Mouse (Mus musculus) heart, adult 9 months (tissue): ENCODE data around the gene Myh9.

Source experiments
- DNase-seq, 2 experiments: peaks; one replicate each; pipeline ENCODE4 v3.0.0; 2022; ENCODE audit warnings: low spot score in 2 of 2

The Myh9 gene

GRCm38 (mm10) chr15:77843046-77843445, 1.1 kb upstream of the Myh9 start:
- no peak for DNase-seq

DNA sequence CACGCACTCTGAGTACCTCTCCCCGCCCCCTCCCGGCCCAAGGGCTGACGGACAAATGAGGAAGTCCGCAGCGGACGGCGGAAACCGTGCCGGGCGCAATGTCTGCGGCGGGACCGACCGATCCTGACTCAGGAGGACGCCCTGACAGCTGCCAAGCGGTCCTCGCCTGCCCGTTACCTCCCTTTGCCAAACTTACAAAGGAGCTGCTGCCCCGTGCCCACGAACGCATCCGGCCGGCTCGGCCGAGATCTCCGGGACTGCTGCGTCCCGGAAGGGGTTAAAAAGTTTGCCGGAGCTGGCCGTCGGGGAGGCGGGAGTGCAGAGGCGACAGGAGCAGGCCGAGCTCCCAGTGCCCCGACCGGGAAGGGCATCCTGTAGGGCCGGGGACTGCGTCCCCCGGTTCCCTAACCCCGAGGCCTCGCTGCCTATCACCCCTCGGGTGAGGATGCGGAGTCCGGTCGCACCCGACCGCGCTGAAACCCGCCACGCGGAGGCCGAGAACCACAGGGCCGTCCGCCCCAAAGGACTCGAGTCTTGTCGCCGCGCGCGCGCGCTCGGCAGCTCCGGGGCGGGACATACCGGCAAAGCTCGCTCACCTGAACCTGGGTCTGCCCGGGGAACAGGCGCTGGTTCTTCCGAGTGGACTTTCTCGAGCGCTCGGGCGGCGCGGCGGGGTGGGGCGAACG, 471 bp downstream of the Myh9 start:
- peak; percentile 71 to 78 for DNase-seq

- no peak for DNase-seq
Measured at GRCm38 (mm10) chr15:77840450-77841360, 1.3 kb downstream of the Myh9 start.

- DNase-seq, result no peak
Measured at GRCm38 (mm10) chr15:77839529-77840286, 2.3 kb downstream of the Myh9 start.

GRCm38 (mm10) chr15:77838530-77839387, 3.2 kb downstream of the Myh9 start:
- DNase-seq, result no peak

GRCm38 (mm10) chr15:77837444-77838117, 4.4 kb downstream of the Myh9 start:
- DNase-seq, result no peak

GRCm38 (mm10) chr15:77836692-77837443, 5.1 kb downstream of the Myh9 start:
- no peak for DNase-seq

- no peak for DNase-seq
Measured at GRCm38 (mm10) chr15:77835930-77836653, 5.9 kb downstream of the Myh9 start.

GRCm38 (mm10) chr15:77834336-77835268, 7.4 kb downstream of the Myh9 start:
- DNase-seq, result no peak

GRCm38 (mm10) chr15:77833731-77834130, 8.2 kb downstream of the Myh9 start:
- no peak for DNase-seq

- DNase-seq, result no peak
Measured at GRCm38 (mm10) chr15:77833083-77833482, 8.9 kb downstream of the Myh9 start.

DNA sequence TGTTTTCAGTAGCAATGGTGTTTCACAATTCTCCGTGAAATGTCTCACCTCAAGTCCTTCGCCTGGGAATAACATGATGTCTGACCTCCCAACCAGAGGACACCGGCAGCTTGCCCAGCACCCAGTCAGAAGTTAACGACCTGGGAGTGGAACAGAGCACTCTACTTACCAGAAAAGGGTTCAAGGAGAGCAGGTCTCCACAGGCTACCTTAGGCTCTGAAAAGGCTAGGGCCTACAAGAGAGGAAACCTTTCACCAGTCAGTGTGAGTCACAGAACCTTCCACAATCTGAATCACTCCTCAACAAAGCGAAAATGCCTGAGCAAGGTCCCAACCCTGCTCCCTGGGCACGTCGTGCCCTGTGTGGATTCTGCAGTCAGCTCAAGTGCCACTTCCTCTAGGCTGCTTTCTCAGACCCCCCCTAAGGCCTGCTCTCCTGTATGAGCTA, 9.5 kb downstream of the Myh9 start:
- DNase-seq, result no peak

DNA sequence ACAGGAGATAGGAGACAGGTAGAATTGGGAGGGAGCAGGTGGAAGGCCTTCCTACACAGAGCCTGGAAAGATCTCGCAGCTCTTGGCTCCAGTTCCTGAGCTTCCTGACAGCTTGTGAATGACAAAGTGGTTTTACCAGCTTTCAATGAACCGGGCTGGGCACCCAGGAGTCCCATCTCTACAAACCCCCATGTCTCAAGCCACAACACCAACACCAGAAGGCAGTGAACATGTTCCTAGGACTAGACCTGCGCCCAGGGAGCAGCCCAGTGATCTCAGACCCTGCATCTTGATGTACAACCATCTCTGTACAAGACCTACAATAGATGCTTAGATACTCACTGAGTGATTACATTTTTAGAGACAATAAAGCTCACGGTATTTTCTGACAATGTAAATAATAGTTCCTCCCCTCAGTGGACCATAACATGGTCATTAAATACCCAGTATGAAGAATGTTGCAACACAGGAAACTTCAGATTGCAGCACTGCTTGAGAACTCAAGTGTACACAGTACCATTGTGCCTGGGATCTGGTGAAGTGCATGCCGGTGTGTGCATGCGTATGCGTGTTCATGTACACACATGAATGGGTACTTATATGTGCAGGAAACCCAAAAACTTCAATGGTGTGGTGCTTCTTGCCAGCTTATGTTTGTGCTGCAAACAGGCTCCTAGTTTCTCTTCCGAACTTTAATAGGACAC, 10.1 kb downstream of the Myh9 start:
- no peak for DNase-seq

- no peak for DNase-seq
Measured at GRCm38 (mm10) chr15:77831138-77831579, 10.8 kb downstream of the Myh9 start.

DNA sequence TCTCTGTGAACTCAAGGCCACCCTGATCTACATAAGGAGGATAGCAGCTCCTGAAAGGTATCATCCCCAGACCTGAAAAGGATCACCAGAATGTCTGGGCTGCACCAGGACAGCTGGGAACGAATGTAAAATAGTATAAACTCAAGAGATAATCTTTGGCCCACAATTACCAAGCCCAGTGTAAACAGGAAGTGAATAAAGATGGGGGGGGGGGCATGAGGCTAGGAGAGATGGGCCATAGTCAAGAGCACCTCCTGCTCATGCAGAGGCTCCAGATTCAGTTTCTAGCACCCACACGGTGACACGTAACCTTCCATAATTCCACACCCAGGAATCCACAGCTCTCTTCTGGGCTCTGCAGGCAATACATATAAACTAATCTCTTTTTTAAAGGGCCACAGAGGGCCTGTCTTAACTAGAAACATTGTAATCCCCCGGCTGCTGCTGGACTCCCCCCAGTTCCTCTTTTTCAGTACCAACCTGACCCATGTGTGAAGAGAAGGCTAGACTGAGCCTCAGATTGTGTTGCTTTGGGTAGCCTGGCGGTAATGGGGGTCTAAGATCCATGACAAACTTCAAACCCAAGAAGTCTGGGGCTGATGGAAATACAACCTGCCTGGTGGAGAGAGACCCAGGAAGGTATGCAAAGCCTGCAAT, 11.4 kb downstream of the Myh9 start:
- no peak for DNase-seq

DNA sequence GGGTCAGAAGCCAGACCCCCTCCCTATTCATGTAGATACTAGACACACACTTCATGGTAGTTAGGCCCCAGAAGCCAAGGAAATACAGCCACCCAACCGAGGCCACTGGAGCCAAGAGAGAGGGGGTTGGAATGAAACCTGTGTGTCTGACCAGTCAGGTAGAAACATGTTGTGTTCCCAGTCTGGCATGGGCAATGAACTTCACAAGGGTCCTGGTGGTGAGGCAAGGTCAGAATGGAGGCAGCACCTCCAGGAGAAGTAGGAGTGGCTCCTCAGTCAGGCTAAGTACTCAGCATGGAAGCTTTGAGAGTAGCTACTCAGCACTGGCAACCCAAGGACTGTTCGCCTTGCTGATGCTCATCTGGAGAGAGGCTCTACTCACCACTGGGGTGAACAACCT, 12.4 kb downstream of the Myh9 start:
- DNase-seq, result no peak

- no peak for DNase-seq
Measured at GRCm38 (mm10) chr15:77828910-77829309, 13.1 kb downstream of the Myh9 start.
